Mouse (Mus musculus): ENCODE results near the gene Zfp111. TPM values are rescaled to one million over a fixed set of nuclear protein-coding genes. Genes with fewer than 3 reads are reported as not detected.
A peak's percentile ranks its signal among the peaks of the same experiment; 100 is the strongest.

The Zfp111 gene
- polyA plus RNA-seq, 1 experiment from 2014 or later: 10.7 TPM

DNA sequence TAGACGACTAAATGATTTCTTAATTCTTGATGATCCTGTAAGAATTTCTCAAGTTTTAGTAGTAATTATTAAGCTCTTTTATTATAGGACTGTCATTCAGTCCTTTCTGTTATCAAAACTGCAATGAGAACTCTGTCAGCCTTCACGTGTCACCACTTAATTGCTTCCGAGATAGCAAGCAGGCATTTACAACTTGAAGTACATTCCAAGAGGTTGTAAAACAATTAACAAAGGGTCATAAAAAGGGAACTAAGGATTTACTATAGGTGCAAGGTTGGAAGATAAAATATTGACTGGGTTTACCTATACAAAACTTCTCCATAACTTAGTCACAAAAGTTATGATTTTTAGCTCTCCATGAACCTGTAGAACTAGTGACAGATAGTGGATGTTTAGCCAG lies 18.1 kb downstream of the Zfp111 start:
- H3K4me2 ChIP-seq: no peak overlapping the region
- H3K27me3 ChIP-seq: no peaks in the 10 kb centered on the region
- WGBS: 94% methylated on average over 3 of the region's 3 CpGs
- H3K9me3 ChIP-seq: peaks cover 3% of the 10 kb centered on the region; the same call in 1 of the 2 replicates
- no peak overlapping the region for H3K4me3 ChIP-seq (replicated peaks)
- H3K27ac ChIP-seq: no peak overlapping the region
- no peak overlapping the region for H3K9ac ChIP-seq
- no peaks in the 10 kb centered on the region for H3K4me1 ChIP-seq
- peaks cover 28% of the 10 kb centered on the region for H3K36me3 ChIP-seq (replicated peaks)
- ATAC-seq (ENCODE audit: low FRiP score): no peak

DNA sequence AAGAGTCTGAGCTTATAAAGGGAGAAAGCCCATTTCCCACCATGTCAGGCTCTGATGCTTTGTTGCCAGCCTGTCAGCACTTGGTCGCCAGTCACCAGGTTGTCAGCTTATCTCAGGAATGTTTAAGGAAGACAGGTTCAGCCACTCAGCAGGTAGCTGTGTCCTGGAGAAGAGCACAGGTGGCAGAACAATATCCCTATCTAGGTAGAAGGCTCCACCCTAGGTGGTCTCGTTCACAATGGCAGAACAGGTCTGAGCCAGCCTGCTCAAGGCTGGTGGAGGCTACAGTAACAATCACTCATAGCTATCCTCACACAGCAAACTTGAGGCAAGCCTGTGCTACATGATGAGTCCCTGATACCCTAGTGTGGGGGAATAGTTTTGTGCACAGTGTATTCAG lies 19.9 kb downstream of the Zfp111 start:
- peaks cover 14% of the 10 kb centered on the region for H3K36me3 ChIP-seq (replicated peaks)
- no peak overlapping the region for H3K9ac ChIP-seq
- WGBS: 96% methylated on average over 2 of the region's 2 CpGs
- H3K27ac ChIP-seq: no peak overlapping the region
- H3K27me3 ChIP-seq: no peaks in the 10 kb centered on the region
- no peaks in the 10 kb centered on the region for H3K9me3 ChIP-seq
- H3K4me3 ChIP-seq (replicated peaks): no peak overlapping the region
- H3K4me1 ChIP-seq: no peaks in the 10 kb centered on the region
- H3K4me2 ChIP-seq: no peak overlapping the region
- ATAC-seq (ENCODE audit: low FRiP score): no peak

DNA sequence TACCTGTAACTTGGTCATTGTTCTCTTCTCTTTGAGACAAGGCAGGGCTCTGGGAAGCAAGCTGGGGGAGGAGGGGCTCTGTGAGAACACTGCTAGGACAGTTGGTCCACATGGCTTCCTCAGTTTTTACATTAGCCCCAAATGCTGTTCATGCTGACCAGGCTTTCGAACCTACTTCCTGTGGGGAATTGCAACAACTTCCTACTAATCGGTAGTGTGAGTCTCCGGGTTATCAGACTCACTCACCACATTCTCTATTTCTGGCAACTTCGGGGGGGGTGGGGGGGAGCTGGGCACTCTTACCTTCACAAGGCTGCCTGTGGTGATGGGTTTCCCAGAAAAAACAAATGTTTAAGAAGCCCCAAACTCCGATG lies 21.7 kb downstream of the Zfp111 start:
- no peak for ATAC-seq (ENCODE audit: low FRiP score)
- H3K27ac ChIP-seq: no peak overlapping the region
- no peaks in the 10 kb centered on the region for H3K9me3 ChIP-seq
- 83% methylated on average over 5 of the region's 5 CpGs for WGBS
- no peak overlapping the region for H3K4me3 ChIP-seq (replicated peaks)
- H3K27me3 ChIP-seq: no peaks in the 10 kb centered on the region
- H3K4me2 ChIP-seq: no peak overlapping the region
- H3K4me1 ChIP-seq: no peaks in the 10 kb centered on the region
- H3K9ac ChIP-seq: no peak overlapping the region
- H3K36me3 ChIP-seq (replicated peaks): peaks cover 12% of the 10 kb centered on the region

DNA sequence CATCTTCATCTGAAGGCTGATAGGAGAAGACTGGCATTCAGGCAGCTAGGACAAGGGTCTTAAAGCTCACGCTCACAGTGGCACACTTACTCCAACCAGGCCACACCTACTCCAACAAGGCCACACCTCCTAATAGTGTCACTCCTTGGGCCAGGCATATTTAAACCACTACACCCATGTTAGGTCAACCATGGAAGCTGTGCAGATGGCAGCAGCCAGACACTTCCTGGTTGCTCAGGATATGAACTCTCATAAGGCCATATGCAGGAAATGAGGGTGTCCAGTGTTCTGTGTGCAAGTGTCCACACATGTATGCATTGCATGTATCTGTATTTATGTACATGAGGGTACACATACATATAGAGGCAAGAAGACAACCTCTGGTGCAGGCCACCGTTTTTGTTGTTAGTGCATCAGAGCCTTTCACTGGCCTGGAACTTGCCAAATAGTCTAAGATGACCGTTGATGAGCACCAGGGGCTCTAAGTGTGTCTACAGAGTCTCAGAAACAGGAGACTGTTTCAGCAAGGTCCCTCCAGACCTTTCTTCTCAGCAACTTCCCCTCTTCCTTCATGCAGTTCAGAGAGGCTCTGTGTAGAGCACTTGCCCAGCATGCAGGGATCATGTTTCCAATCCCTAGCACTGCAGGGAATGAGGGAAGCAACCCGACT lies 22.2 kb downstream of the Zfp111 start:
- Histone ChIP-seq H3K4me1 (no peaks in the 10 kb centered on the region), H3K9ac (no peak overlapping the region), H3K27me3 (no peaks in the 10 kb centered on the region), H3K4me3 (replicated peaks) (no peak overlapping the region), H3K4me2 (no peak overlapping the region), H3K36me3 (replicated peaks) (peaks cover 7% of the 10 kb centered on the region), H3K9me3 (no peaks in the 10 kb centered on the region), H3K27ac (no peak overlapping the region)
- no peak for ATAC-seq (ENCODE audit: low FRiP score)
- WGBS: 62% methylated on average over 4 of the region's 4 CpGs

DNA sequence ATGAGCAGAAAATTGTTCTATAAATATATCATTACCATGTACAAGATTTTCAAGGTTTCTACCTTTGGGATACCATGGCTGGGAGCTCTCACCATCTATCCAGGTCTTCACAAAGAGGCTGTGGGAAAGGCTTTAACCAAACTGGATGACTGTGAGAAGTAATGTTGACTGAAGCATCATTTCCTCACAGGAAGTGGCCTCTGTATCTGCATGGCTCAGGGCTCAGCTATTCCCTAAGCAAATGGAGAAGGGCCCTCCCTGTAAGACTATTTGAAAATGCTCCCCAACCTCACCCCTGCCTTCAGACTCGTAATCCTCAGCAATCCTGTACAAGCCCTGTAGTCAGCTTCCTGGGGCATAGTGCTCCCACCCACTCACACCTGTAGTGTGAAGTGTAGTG lies 23.6 kb downstream of the Zfp111 start:
- no peak overlapping the region for H3K4me2 ChIP-seq
- H3K9me3 ChIP-seq: no peaks in the 10 kb centered on the region
- no peak for ATAC-seq (ENCODE audit: low FRiP score)
- no peak overlapping the region for H3K9ac ChIP-seq
- no peaks in the 10 kb centered on the region for H3K4me1 ChIP-seq
- no peaks in the 10 kb centered on the region; the same call in 1 of the 2 replicates for H3K36me3 ChIP-seq (replicated peaks)
- H3K27ac ChIP-seq: no peak overlapping the region
- no peak overlapping the region for H3K4me3 ChIP-seq (replicated peaks)
- 77% methylated on average over 1 of the region's 1 CpGs for WGBS
- H3K27me3 ChIP-seq: no peaks in the 10 kb centered on the region

DNA sequence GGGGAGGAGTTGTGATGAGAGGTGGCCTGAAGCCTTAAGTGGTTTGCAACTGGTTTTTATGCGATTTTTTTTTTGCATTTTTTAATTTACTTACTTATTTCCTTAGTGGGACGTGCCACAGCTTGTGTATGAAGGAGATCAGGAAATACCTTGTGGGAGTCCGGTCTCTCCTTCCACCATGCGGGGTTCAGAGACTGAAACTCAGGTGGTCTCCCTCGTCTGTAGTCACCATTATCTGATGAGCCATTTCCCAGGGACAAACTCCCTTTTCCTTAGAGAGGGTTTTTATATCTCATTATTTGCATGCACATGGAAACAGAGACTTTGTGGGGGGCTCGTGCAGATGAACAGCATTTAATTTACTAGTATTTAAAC lies 35.9 kb downstream of the Zfp111 start:
- Histone ChIP-seq H3K27me3 (no peaks in the 10 kb centered on the region), H3K9me3 (no peaks in the 10 kb centered on the region), H3K4me1 (peaks cover 3% of the 10 kb centered on the region; the same call in 1 of the 2 replicates), H3K4me2 (peak overlapping the region; percentile 56), H3K36me3 (replicated peaks) (no peaks in the 10 kb centered on the region), H3K9ac (peak overlapping the region; percentile 66; the same call in 1 of the 2 replicates), H3K27ac (no peak overlapping the region), H3K4me3 (replicated peaks) (peak overlapping the region; percentile 58)
- WGBS: 58% methylated on average over 6 of the region's 6 CpGs
- peak; percentile 36; the same call in 1 of the 2 replicates for ATAC-seq (ENCODE audit: low FRiP score)

DNA sequence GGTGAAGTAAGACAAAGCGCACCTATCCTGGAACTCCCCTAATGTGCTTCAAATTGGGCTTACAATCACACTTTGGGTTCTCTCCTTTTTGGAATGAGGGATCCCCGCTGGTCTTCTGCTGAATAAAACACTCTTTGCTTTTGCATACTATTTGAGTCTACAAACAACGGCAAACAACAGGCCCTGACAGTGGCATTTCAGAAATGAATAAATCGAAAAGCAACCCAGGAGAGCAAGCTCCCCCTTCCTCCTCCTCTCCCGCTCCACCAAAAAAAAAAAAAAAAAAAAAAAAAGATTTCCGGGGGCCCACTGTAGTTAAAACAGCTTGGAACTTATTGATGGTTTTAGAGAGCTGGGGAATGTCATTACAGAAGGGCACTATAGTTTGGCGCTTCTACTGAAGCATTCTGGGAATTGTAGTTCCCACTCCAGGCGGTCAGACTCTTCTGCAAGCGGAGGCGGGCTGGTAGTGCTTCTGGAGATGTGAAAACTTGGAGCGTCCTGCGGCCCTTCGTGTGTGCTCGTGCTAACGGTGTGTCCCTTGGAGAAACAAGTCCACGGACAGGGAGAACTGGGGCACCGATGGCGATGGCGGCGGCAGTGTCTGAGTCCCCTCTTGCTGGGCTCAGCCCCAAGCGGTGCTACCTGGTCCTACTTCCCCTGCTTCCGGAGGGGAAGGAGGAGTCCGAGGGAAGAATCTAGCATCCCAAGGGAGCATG lies 36.5 kb downstream of the Zfp111 start, which contains the start of gene Zfp114:
TSS of gene Zfp114 (plus strand) at position 443 of the 719 bp plus-strand sequence.
- H3K4me3 ChIP-seq (replicated peaks): peak within 1 kb of the TSS; percentile 58
- WGBS: 12% methylated on average over 23 of the region's 23 CpGs
- no peaks in the 10 kb centered on the region for H3K9me3 ChIP-seq
- no peaks in the 10 kb centered on the region for H3K36me3 ChIP-seq (replicated peaks)
- peaks cover 3% of the 10 kb centered on the region; the same call in 1 of the 2 replicates for H3K4me1 ChIP-seq
- H3K4me2 ChIP-seq: peak within 1 kb of the TSS; percentile 56
- H3K27ac ChIP-seq: no peak within 1 kb of the TSS
- no peaks in the 10 kb centered on the region for H3K27me3 ChIP-seq
- H3K9ac ChIP-seq: peak within 1 kb of the TSS; percentile 66
- ATAC-seq (ENCODE audit: low FRiP score): peak; percentile 90

DNA sequence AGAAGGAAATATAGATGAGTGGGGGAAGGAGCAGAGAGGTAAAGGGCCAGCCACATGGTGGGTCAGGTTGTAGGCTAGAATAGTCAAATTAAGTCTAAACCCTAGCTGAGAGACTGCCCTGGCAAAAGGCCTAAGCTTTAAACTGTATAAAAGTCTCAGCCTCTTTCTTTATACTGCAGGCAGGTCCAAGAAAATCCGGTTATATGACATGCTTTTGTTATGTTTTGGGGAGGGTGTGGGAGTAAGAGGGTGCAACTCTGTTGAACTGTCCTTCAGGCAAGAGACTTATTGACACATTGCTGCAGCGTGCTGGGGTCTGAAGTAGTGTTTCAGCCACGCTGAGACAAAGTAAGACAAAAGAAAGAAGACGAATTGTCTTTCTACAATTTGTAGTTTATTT lies 39.1 kb downstream of the Zfp111 start:
- peaks cover 3% of the 10 kb centered on the region; the same call in 1 of the 2 replicates for H3K4me1 ChIP-seq
- no peaks in the 10 kb centered on the region for H3K36me3 ChIP-seq (replicated peaks)
- H3K9me3 ChIP-seq: no peaks in the 10 kb centered on the region
- ATAC-seq (ENCODE audit: low FRiP score): no peak
- H3K4me2 ChIP-seq: no peak overlapping the region
- no peak overlapping the region for H3K27ac ChIP-seq
- WGBS: 63% methylated on average over 4 of the region's 4 CpGs
- no peak overlapping the region for H3K9ac ChIP-seq
- H3K27me3 ChIP-seq: no peaks in the 10 kb centered on the region
- H3K4me3 ChIP-seq (replicated peaks): no peak overlapping the region

DNA sequence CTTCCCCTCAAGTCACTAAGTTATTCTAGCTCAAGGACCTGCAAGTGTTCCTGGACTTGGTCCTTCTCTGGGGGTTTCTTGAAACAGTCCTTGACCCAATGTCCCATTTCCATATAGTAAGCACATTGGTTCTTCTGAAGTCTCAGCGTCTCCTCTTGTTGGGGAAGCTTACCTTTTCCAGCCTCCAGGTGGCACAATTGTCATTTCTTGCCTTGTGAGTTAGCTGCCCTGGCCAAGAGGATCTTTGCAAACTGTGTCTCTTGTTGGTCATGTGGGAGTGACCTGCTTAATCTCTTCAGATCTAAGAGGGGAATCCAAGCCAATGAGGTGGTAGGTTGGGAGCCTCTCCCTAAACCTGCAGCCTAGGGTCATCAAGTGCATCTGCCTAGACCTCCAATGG lies 58.0 kb downstream of the Zfp111 start:
- Histone ChIP-seq H3K4me2 (no peak overlapping the region), H3K4me3 (replicated peaks) (no peak overlapping the region), H3K4me1 (no peaks in the 10 kb centered on the region), H3K9me3 (0 out of 2 replicates have a peak, but pooled peaks cover 3% of the 10 kb centered on the region), H3K27ac (no peak overlapping the region), H3K36me3 (replicated peaks) (no peaks in the 10 kb centered on the region), H3K27me3 (no peaks in the 10 kb centered on the region), H3K9ac (no peak overlapping the region)
- no peak for ATAC-seq (ENCODE audit: low FRiP score)
- 11% methylated on average over 1 of the region's 1 CpGs for WGBS

Other genes starting within 250 kb of the Zfp111 start
- gene Vmn1r181, start 236.8 kb downstream of the Zfp111 start, polyA plus RNA-seq (2016; fragmentation: Nextera tagmentation; extraction: Ambion mirVana): not detected in 2 replicates
- not detected in 2 replicates for gene V1rd19, start 209.8 kb downstream of the Zfp111 start, polyA plus RNA-seq (2016; fragmentation: Nextera tagmentation; extraction: Ambion mirVana)
- not detected in 2 replicates for gene Vmn1r183, start 158.2 kb downstream of the Zfp111 start, polyA plus RNA-seq (2016; fragmentation: Nextera tagmentation; extraction: Ambion mirVana)
- 31.9 and 32.7 TPM in 2 replicates for gene Zfp180, start 129.5 kb downstream of the Zfp111 start, polyA plus RNA-seq (2016; fragmentation: Nextera tagmentation; extraction: Ambion mirVana)
- gene Zfp112, start 99.1 kb downstream of the Zfp111 start, polyA plus RNA-seq (2016; fragmentation: Nextera tagmentation; extraction: Ambion mirVana): 7.3 and 7.7 TPM in 2 replicates
- 16.8 and 17.9 TPM in 2 replicates for gene Zfp235, start 77.3 kb downstream of the Zfp111 start, polyA plus RNA-seq (2016; fragmentation: Nextera tagmentation; extraction: Ambion mirVana)
- 6.1 and 7.7 TPM in 2 replicates for gene Zfp114, start 36.4 kb downstream of the Zfp111 start, polyA plus RNA-seq (2016; fragmentation: Nextera tagmentation; extraction: Ambion mirVana)
- 5.3 TPM in 2 replicates for gene Zfp109, start 26.1 kb upstream of the Zfp111 start, polyA plus RNA-seq (2016; fragmentation: Nextera tagmentation; extraction: Ambion mirVana)
- 3.2 and 3.6 TPM in 2 replicates for gene Zfp108, start 43.4 kb upstream of the Zfp111 start, polyA plus RNA-seq (2016; fragmentation: Nextera tagmentation; extraction: Ambion mirVana)
- 7.6 and 7.7 TPM in 2 replicates for gene Zfp93, start 59.0 kb upstream of the Zfp111 start, polyA plus RNA-seq (2016; fragmentation: Nextera tagmentation; extraction: Ambion mirVana)
- 44.5 and 44.8 TPM in 2 replicates for gene Zfp61, start 89.8 kb upstream of the Zfp111 start, polyA plus RNA-seq (2016; fragmentation: Nextera tagmentation; extraction: Ambion mirVana)
- 17.8 and 19.0 TPM in 2 replicates for gene Zfp94, start 105.2 kb upstream of the Zfp111 start, polyA plus RNA-seq (2016; fragmentation: Nextera tagmentation; extraction: Ambion mirVana)
- gene Tescl, start 122.5 kb upstream of the Zfp111 start, polyA plus RNA-seq (2016; fragmentation: Nextera tagmentation; extraction: Ambion mirVana): not detected in 2 replicates
- not detected in 2 replicates for gene Lypd5, start 137.8 kb upstream of the Zfp111 start, polyA plus RNA-seq (2016; fragmentation: Nextera tagmentation; extraction: Ambion mirVana)
- 1.1 and 1.4 TPM in 2 replicates for gene Kcnn4, start 158.8 kb upstream of the Zfp111 start, polyA plus RNA-seq (2016; fragmentation: Nextera tagmentation; extraction: Ambion mirVana)
- gene Smg9, start 188.2 kb upstream of the Zfp111 start, polyA plus RNA-seq (2016; fragmentation: Nextera tagmentation; extraction: Ambion mirVana): 25.6 and 29.1 TPM in 2 replicates
- gene Irgc1, start 240.9 kb upstream of the Zfp111 start, polyA plus RNA-seq (2016; fragmentation: Nextera tagmentation; extraction: Ambion mirVana): not detected in 2 replicates

Measured in forebrain, embryonic 12.5 days (tissue).